Mouse (Mus musculus): ENCODE data around the gene Il7r.

Il7r gene

DNA sequence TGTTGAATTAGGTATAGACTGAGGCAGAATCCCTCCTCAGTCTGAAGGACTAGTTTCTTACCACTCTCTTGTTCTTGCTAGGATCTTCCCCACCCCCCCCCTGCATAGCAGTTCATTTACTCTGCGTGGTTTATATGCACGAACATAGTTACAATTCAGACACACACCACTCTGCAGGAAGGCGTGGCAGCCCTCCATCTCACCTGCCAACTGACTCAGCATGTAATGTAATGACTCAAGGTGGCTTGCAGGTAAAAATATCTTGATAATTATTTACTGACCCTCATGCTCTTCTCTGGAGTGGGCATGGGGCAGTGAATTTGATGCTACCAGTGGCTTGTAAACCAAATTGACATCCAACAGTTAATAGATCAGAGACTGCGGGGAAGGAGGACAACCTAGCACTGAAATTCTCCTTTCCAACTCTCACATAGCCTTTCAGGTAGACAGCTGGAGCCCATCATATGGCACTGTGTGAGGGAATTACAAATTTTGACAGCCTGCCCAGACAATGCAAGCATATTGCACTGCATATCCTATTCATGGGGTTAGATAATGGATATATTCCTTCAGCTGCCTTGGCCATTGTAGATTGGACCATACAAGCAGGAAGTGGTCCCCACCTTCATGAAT, 58.8 kb downstream of the Il7r start:
- DNase-seq (ENCODE audit: low spot score): no peak

GRCm38 (mm10) chr15:9464039-9464438, 65.9 kb downstream of the Il7r start:
- no peak for DNase-seq (ENCODE audit: low spot score)

- no peak for DNase-seq (ENCODE audit: low spot score)
Observed at GRCm38 (mm10) chr15:9463521-9464027, 66.4 kb downstream of the Il7r start.
